Mouse (Mus musculus) 3T3-L1 (cell line): ENCODE data around the gene Fam71a.

ENCODE experiments used
- DNase-seq: peaks from one replicate; pipeline ENCODE4 v3.0.0-alpha.2; 2015; ENCODE audit warnings: low read depth, low spot score

The Fam71a gene

DNA sequence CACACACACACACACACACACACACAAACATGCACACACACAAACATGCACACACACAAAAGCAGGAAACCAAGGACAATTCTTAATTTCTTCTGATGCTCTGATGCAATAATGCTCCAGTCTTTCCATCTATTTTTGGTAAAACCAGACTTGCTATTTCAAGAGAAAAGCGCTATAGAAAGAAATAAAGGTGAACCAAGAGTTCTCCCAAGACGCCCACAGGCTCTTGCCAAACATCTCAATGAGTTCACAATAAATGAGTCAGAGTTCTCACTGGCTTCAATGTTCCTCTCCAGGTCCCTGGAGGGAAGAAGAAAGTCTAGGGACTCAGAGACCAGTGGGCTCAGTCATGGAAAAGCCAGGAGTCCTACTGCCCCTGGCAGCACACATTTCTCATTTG is 40.9 kb downstream of the Fam71a start:
- peak; percentile 82 for DNase-seq

DNA sequence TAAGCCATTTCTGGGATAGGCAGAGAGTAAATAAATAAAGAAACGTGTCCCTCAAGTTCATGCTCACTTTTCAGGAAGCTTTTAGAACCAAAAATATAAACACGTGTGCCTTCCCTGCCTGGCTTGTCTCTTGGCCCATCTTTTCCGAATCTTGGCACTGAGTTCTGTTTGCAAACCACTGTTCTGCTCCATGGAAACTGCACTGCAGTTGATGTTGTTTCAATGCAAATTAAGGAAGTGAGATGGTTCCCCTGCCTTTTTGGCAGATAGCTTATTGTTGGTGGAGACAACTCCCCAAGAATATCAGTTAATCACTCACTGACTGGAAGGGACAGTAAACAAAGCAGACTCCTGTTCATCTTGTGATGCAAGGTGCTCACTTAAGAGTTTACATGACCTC is 41.9 kb downstream of the Fam71a start:
- DNase-seq = no peak

DNA sequence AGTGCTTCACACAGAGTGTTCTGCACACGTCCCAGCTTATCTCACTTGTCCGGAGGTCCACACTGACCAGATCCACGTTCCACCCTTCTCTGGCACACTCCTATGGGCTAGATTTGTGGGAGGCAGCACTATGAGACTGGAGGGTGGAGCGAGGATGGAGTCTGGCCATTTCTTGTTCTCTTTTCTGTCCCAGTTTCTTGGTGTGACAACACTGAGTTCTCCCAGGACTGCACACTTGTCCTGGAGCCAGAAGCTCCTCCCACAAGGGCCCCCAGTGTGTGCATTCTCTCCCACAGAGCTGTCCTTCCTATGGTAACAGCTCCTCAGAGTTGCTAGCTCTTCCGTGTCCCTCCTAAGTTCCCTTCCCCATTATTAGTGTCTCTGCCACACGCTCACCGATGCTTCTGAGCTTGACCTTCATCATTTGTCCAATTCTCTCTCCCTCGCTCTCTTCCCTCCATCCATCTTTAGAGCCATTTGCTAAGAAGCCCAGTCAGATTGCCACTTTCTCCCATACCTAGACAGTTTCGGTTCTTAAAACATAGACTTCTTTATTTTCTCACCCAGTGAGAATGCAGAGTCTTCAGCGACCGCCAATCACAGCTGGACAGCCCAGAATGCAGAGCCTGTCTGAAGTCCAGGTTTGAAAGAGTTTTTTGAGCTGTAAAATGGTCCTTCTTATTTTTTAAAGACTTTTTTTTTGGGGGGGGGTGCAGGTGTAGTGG is 48.9 kb downstream of the Fam71a start:
- DNase-seq = no peak

DNA sequence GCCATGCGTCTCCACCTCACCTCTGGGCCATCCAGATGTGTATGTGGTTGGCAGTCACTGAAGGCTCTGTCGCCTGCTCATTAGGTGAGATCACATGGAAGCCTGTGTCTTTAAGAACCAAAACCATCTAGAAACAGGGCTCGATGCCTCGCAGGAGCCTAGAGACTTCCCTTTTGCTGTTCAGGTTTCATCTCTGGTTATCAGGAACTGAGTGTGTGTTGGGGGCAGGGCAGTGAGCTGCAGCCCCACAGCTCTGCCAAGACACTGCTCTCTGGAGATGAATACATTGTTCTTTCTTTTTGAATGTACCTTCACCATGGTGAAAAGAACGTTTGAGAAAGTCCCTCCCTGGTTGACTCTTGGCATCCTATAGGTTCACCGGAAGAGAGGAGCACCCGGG is 49.7 kb downstream of the Fam71a start:
- DNase-seq = no peak
